Mouse (Mus musculus) urinary bladder, postnatal 36 days (tissue): ENCODE data around the gene Pgk2.
"Not testable (repeated sequence)": the region's sequence is repeated elsewhere in the genome, so short reads cannot be mapped to it uniquely, and the experiment has no call there.

Experiments
- DNase-seq, 2 experiments: peaks; one replicate each; pipeline ENCODE4 v3.0.0; 2022; ENCODE audit warnings: low spot score in 2 of 2, mixed read lengths in 1 of 2

Pgk2 gene

GRCm38 (mm10) chr17:40208540-40208939, at the start of gene Pgk2:
Pgk2 (minus strand) TSS chr17:40208640.
- DNase-seq: no peak

DNA sequence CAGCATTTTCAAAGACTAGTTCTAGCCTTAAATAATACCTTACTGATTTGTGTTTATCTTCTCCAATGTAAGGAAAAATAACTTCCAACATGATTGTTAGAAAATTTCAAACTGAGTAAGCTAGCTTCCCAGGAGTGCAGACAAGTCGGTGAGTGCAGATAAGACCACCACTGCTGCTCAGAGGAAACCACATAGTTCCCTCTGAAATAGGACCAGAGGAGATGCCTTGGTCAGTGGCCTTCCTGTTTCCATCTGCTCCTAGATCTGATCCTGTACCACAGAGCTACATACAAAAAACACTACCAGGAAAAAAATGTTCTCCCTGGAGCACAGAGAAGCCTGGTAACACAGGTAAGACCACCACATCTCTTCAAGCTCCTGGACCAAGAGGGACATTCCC, 44.0 kb upstream of the Pgk2 start:
- DNase-seq: no peak

DNA sequence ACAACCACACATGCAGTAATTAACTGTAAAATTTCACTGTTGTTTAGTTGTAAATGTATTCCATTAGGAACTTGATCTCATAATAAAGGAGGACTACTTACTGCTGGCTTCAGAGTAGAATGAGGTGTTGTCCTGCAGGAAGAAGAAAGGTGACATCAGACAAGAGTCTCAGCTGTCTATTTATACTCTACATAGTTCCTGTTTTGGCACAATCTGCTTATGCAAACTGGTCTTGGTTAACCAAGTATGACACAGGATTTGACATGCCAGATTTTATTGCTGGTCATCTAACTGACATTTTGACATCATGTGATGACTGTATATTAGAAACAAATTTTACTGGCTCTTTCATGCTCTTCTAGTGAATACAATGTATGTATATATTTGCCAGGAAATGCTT, 33.7 kb upstream of the Pgk2 start, which contains the start of gene Crisp3:
Gene Crisp3, minus strand, starts transcription at position 154 of the 400 bp plus-strand sequence.
- DNase-seq: no peak

DNA sequence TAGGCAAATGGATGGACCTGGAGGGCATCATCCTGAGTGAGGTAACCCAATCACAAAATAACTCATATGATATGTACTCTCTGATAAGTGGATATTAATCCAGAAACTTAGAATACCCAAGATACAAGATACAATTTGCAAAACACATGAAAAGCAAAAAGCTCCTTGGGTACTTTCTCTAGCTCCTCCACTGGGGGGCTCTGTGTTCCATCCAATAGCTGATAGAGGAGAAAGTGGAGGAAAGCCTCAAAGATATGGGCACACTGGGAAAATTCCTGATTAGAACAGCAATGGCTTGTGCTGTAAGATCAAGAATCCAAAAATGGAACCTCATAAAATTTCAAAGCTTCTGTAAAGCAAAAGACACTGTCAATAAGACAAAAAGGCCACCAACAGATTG, 6.6 kb downstream of the Pgk2 start:
- DNase-seq: not testable (repeated sequence)

GRCm38 (mm10) chr17:40190192-40190591, 18.2 kb downstream of the Pgk2 start:
- DNase-seq: not testable (repeated sequence)

GRCm38 (mm10) chr17:40157729-40158359, 50.6 kb downstream of the Pgk2 start:
- not testable (repeated sequence) for DNase-seq
